Mouse (Mus musculus) large intestine, adult 2 months (tissue): ENCODE results near the gene Bub1b. TPM values are rescaled to one million over a fixed set of nuclear protein-coding genes. Genes with fewer than 3 reads are reported as not detected.

Source experiments
- DNase-seq: peaks from one replicate; pipeline ENCODE4 v3.0.0-alpha.2; 2012; ENCODE audit warnings: low read depth, low spot score
- WGBS: fragments of 180-500 bp; shearing (Covaris S2); methylation state at CpG from one replicate; pipeline ENCODE4 v1.1.7; 2018; 5-methylcytosine and 5-hydroxymethylcytosine counted together
- polyA plus RNA-seq: library from polyadenylated mRNA; depleted of rRNA; stranded (reverse); fragments of >200 nt; gene quantifications from 2 replicates; pipeline ENCODE4 v1.2.3, GENCODE M21; 2012

Bub1b gene
- polyA plus RNA-seq, 1 experiment, result 12.4 TPM

GRCm38 (mm10) chr2:118662902-118663803 is 65.1 kb downstream of the Bub1b start, which contains the start of gene Pak6:
Gene Pak6 (plus strand): TSS chr2:118663303.
- no peak for DNase-seq

GRCm38 (mm10) chr2:118663804-118664766 is 66.1 kb downstream of the Bub1b start:
- WGBS, result 46% methylated on average over 19 of the region's 19 CpGs

More at GRCm38 (mm10) chr2:118662902-118663803, 65.1 kb downstream of the Bub1b start, which contains the start of gene Pak6:
- WGBS, result 5% methylated on average over 37 of the region's 37 CpGs

GRCm38 (mm10) chr2:118664975-118665516 is 67.0 kb downstream of the Bub1b start:
- DNase-seq, result no peak
- WGBS, result 79% methylated on average over 3 of the region's 3 CpGs

More at GRCm38 (mm10) chr2:118663804-118664766, 66.1 kb downstream of the Bub1b start:
- no peak for DNase-seq

GRCm38 (mm10) chr2:118665616-118666015 is 67.6 kb downstream of the Bub1b start:
- WGBS, result 89% methylated on average over 4 of the region's 4 CpGs
- DNase-seq, result no peak

- WGBS, result 77% methylated on average over 5 of the region's 5 CpGs
- DNase-seq, result no peak
Observed at GRCm38 (mm10) chr2:118667181-118667580, 69.2 kb downstream of the Bub1b start.

- DNase-seq, result no peak
- 64% methylated on average over 6 of the region's 6 CpGs for WGBS
Observed at GRCm38 (mm10) chr2:118669245-118669644, 71.2 kb downstream of the Bub1b start.

- WGBS, result 48% methylated on average over 2 of the region's 2 CpGs
Observed at GRCm38 (mm10) chr2:118669785-118670184, 71.8 kb downstream of the Bub1b start.

GRCm38 (mm10) chr2:118671728-118672127 is 73.7 kb downstream of the Bub1b start:
- WGBS, result 73% methylated on average over 1 of the region's 1 CpGs
- no peak for DNase-seq

More at GRCm38 (mm10) chr2:118669785-118670184, 71.8 kb downstream of the Bub1b start:
- no peak for DNase-seq

- WGBS, result 64% methylated on average over 15 of the region's 15 CpGs
- no peak for DNase-seq
Observed at GRCm38 (mm10) chr2:118673686-118674465, 75.9 kb downstream of the Bub1b start.

- no peak for DNase-seq
- 71% methylated on average over 7 of the region's 7 CpGs for WGBS
Observed at GRCm38 (mm10) chr2:118674500-118674899, 76.5 kb downstream of the Bub1b start.

- no peak for DNase-seq
- WGBS, result 1% methylated on average over 89 of the region's 89 CpGs
Observed at GRCm38 (mm10) chr2:118676839-118677741, 79.1 kb downstream of the Bub1b start.

GRCm38 (mm10) chr2:118677817-118678216 is 79.8 kb downstream of the Bub1b start:
- DNase-seq, result no peak
- WGBS, result 26% methylated on average over 4 of the region's 4 CpGs

- no peak for DNase-seq
- whole genome bisulfite sequencing, result 89% methylated on average over 3 of the region's 3 CpGs
Observed at GRCm38 (mm10) chr2:118679577-118679976, 81.6 kb downstream of the Bub1b start.

GRCm38 (mm10) chr2:118680926-118681325 is 82.9 kb downstream of the Bub1b start:
- WGBS, result 91% methylated on average over 6 of the region's 6 CpGs
- DNase-seq, result no peak

GRCm38 (mm10) chr2:118682544-118683260 is 84.7 kb downstream of the Bub1b start:
- 64% methylated on average over 8 of the region's 8 CpGs for WGBS
- DNase-seq, result no peak

GRCm38 (mm10) chr2:118685088-118685487 is 87.1 kb downstream of the Bub1b start:
- 78% methylated on average over 4 of the region's 4 CpGs for WGBS
- no peak for DNase-seq

GRCm38 (mm10) chr2:118686693-118687092 is 88.7 kb downstream of the Bub1b start:
- 67% methylated on average over 8 of the region's 8 CpGs for WGBS
- no peak for DNase-seq
